Mouse (Mus musculus) myocyte (in vitro differentiated cells): ENCODE results near the gene Gpr37l1. TPM values are rescaled to one million over a fixed set of nuclear protein-coding genes. Genes with fewer than 3 reads are reported as not detected.

Source experiments
- H3K27me3 ChIP-seq: one replicate; pipeline ENCODE4 v1.6.1; 2011; ENCODE audit not compliant: control insufficient read depth, insufficient read depth, insufficient read length
- H3K36me3 ChIP-seq: one replicate; pipeline ENCODE4 v1.6.1; 2011; ENCODE audit not compliant: control insufficient read depth, insufficient read depth
- H3K4me2 ChIP-seq: one replicate; pipeline ENCODE4 v1.6.1; 2011; ENCODE audit warnings: low read depth, control low read depth
- H3K4me3 ChIP-seq: one replicate; pipeline ENCODE4 v1.5.1; 2011; ENCODE audit warnings: mild to moderate bottlenecking, control low read depth, moderate library complexity
- H3K79me2 ChIP-seq: one replicate; pipeline ENCODE4 v1.6.1; 2011; ENCODE audit not compliant: control insufficient read depth, insufficient read depth
- H3ac ChIP-seq: one replicate; pipeline ENCODE4 v1.6.1; 2011; ENCODE audit not compliant: control insufficient read depth, insufficient read length
- CEBPB ChIP-seq: IDR thresholded peaks from 2 replicates; pipeline ENCODE4 v1.6.1; 2011; ENCODE audit warnings: mild to moderate bottlenecking, moderate library complexity; ENCODE audit not compliant: poor library complexity, insufficient read depth, severe bottlenecking
- E2F4 ChIP-seq: IDR thresholded peaks from one replicate; pipeline ENCODE4 v1.6.1; 2011; ENCODE audit warnings: mild to moderate bottlenecking, control low read depth, moderate library complexity; ENCODE audit not compliant: insufficient read depth
- MAX ChIP-seq: IDR thresholded peaks from one replicate; pipeline ENCODE4 v1.6.1; 2011; ENCODE audit warnings: low read depth, mild to moderate bottlenecking, control low read depth
- MYOD1 ChIP-seq, 3 experiments: IDR thresholded peaks; one replicate each; pipeline ENCODE4 v1.6.1; 2011; ENCODE audit warnings: control low read depth in 2 of 3, low read depth in 2 of 3, mild to moderate bottlenecking in 2 of 3, moderate library complexity in 1 of 3; ENCODE audit not compliant: insufficient read length in 2 of 3, control insufficient read depth in 1 of 3
- MYOG ChIP-seq, 3 experiments: IDR thresholded peaks; one replicate each; pipeline ENCODE4 v1.6.1; 2011; ENCODE audit warnings: control low read depth in 2 of 3, low read depth in 2 of 3, mild to moderate bottlenecking in 2 of 3; ENCODE audit not compliant: insufficient read length in 2 of 3, control insufficient read depth in 1 of 3, insufficient read depth in 1 of 3
- POLR2A ChIP-seq: IDR thresholded peaks from one replicate; pipeline ENCODE4 v1.6.1; 2011; ENCODE audit warnings: low read depth, mild to moderate bottlenecking, control low read depth, moderate library complexity; ENCODE audit not compliant: insufficient read length
- POLR2AphosphoS2 ChIP-seq: IDR thresholded peaks from one replicate; pipeline ENCODE4 v1.6.1; 2011; ENCODE audit warnings: low read depth, control low read depth; ENCODE audit not compliant: insufficient read length
- REST ChIP-seq: IDR thresholded peaks from one replicate; pipeline ENCODE4 v1.6.1; 2011; ENCODE audit warnings: mild to moderate bottlenecking, control low read depth, moderate library complexity; ENCODE audit not compliant: insufficient read depth, insufficient read length
- SRF ChIP-seq: IDR thresholded peaks from one replicate; pipeline ENCODE4 v1.6.1; 2011; ENCODE audit warnings: low read depth; ENCODE audit not compliant: control insufficient read depth, insufficient read length
- TCF12 ChIP-seq: IDR thresholded peaks from one replicate; pipeline ENCODE4 v1.6.1; 2011; ENCODE audit warnings: mild to moderate bottlenecking, control low read depth; ENCODE audit not compliant: poor library complexity, insufficient read depth, severe bottlenecking
- TCF3 ChIP-seq: IDR thresholded peaks from one replicate; pipeline ENCODE4 v1.6.1; 2011; ENCODE audit warnings: low read depth, control low read depth; ENCODE audit not compliant: insufficient read length
- USF1 ChIP-seq: IDR thresholded peaks from one replicate; pipeline ENCODE4 v1.6.1; 2011; ENCODE audit warnings: low read depth, mild to moderate bottlenecking, control low read depth, moderate library complexity
- polyA plus RNA-seq: library from polyadenylated mRNA; unstranded; fragments of >200 nt; fragmentation: generic; extraction: Trizol; gene quantifications from one replicate; pipeline ENCODE4 v1.2.1, GENCODE M21; 2012; ENCODE audit warnings: missing spikeins

The Gpr37l1 gene
- polyA plus RNA-seq, 1 experiment, result 0.07 TPM

DNA sequence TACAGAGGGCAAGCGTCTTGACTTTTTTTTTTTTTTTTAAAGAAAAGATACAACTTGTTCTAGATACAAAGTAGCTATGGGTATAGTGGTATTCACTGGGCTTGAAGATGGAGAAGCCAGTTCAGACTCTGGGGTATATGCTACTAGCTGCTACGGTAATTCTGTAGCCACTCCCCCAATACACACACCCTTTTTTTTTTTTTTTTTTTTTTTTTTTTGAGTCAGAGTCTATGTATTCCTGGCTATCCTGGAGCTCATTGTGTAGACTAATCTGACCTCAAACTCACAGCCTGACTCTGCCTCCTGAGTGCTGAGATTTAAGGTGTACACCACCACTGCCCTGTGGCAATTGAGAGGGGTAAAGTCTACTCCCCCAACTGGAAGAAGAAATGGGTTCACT lies 25.0 kb downstream of the Gpr37l1 start:
- TF ChIP-seq SRF, result no peak
- TF ChIP-seq REST, result no peak
- TF ChIP-seq E2F4, result no peak
- no peak for TF ChIP-seq TCF12
- TF ChIP-seq MYOG (IDR thresholded peaks at IDR 0.05; ENCODE audit: control insufficient read depth in 1 of 3, insufficient read depth in 1 of 3, insufficient read length in 2 of 3, low read depth in 2 of 3), result no peak
- TF ChIP-seq POLR2AphosphoS2, result no peak
- TF ChIP-seq CEBPB, result no peak
- TF ChIP-seq TCF3, result no peak
- TF ChIP-seq USF1, result no peak
- no peak for TF ChIP-seq MYOD1 (IDR thresholded peaks at IDR 0.05; ENCODE audit: control insufficient read depth in 1 of 3, insufficient read length in 2 of 3, low read depth in 2 of 3)
- H3ac ChIP-seq, result no peak overlapping the region
- H3K36me3 ChIP-seq, result no peaks in the 10 kb centered on the region
- H3K4me2 ChIP-seq, result no peak overlapping the region
- no peak overlapping the region for H3K4me3 ChIP-seq
- peaks cover 3% of the 10 kb centered on the region for H3K79me2 ChIP-seq
- H3K27me3 ChIP-seq, result no peaks in the 10 kb centered on the region

DNA sequence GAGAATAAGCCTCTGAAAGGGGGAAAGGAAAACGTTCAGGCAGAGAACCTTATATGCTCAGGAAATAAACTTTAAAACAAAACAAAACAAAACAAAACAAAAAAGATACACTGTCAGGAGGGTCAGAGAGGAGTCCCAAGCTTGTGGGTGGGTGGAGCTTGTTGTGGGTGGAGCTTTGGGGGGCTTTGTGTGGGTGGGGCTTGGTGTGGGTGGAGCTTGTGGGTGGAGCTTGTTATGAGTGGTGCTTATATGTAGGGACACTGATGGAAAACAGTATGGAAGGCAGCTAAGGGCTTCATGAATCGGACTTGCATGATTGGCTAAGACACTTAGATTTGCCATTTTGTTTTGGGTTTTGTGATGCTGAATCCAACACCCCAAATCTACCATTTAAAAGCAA lies 27.6 kb downstream of the Gpr37l1 start:
- H3K79me2 ChIP-seq, result no peaks in the 10 kb centered on the region
- no peak for TF ChIP-seq MAX
- TF ChIP-seq SRF, result no peak
- no peak for TF ChIP-seq MYOD1 (IDR thresholded peaks at IDR 0.05; ENCODE audit: control insufficient read depth in 1 of 3, insufficient read length in 2 of 3, low read depth in 2 of 3)
- TF ChIP-seq POLR2A, result no peak
- TF ChIP-seq POLR2AphosphoS2, result no peak
- no peak for TF ChIP-seq TCF3
- no peak for TF ChIP-seq E2F4
- TF ChIP-seq USF1, result no peak
- no peaks in the 10 kb centered on the region for H3K36me3 ChIP-seq
- no peak overlapping the region for H3K4me3 ChIP-seq
- H3ac ChIP-seq, result no peak overlapping the region
- H3K27me3 ChIP-seq, result no peaks in the 10 kb centered on the region
- H3K4me2 ChIP-seq, result no peak overlapping the region

DNA sequence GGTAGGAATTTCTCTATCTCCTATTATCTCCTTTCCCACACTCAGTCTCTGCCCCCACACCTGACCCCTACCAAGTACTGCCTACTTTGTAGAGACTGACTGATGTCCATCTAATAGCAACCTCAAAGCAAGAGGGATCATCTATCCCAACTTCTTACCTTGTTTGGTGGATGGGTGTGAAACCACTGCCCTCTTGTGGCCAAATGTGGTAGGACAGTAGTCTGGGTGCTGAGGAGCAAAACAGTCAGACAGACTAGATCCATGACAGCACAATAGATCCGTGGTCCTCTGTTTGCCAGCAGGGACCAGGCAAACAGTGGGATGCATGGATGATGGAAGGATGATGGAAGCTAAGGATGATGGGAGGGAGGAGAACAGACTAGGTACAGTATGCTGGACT lies 31.0 kb downstream of the Gpr37l1 start:
- no peaks in the 10 kb centered on the region for H3K27me3 ChIP-seq
- no peak overlapping the region for H3K4me2 ChIP-seq
- no peak overlapping the region for H3K4me3 ChIP-seq
- H3K79me2 ChIP-seq, result no peaks in the 10 kb centered on the region
- H3ac ChIP-seq, result no peak overlapping the region
- TF ChIP-seq POLR2AphosphoS2 (no peak), CEBPB (no peak), USF1 (no peak), SRF (no peak), MYOD1 (IDR thresholded peaks at IDR 0.05; ENCODE audit: control insufficient read depth in 1 of 3, insufficient read length in 2 of 3, low read depth in 2 of 3) (no peak), MAX (no peak), REST (no peak), MYOG (IDR thresholded peaks at IDR 0.05; ENCODE audit: control insufficient read depth in 1 of 3, insufficient read depth in 1 of 3, insufficient read length in 2 of 3, low read depth in 2 of 3) (no peak), TCF12 (no peak), POLR2A (no peak), TCF3 (no peak), E2F4 (no peak)
- H3K36me3 ChIP-seq, result no peaks in the 10 kb centered on the region

DNA sequence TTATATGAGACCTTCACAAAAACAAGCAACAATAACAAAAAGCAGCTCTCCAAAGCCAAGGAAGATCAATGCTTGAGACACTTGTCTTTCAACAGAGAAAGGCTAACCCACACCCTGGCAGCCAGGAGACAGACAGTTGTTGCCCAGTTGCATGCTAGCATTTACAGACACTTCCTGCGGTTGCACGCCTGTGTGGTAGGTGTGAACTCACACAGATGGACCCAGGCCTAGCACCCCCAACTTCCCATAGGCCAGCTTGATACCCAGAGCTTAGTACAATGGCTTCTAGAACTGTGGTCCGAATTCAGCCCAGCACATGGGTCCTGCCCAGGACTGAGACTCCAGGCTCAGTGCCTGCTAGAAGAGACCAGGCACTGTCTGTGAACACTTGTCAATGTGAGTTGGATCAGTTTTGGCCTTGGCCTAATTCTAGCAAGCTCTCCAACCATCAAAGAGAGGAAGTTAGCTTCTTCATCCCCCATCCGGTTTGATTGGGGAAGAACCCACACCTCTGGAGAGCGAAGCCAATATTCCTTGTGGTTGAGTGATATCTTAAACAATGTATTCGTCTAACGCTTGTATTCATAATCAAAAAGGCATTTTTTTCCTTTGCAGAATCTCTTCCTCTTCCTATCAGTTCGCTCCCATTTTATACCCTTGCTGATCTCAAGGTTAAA lies 32.2 kb downstream of the Gpr37l1 start:
- no peak for TF ChIP-seq MYOG (IDR thresholded peaks at IDR 0.05; ENCODE audit: control insufficient read depth in 1 of 3, insufficient read depth in 1 of 3, insufficient read length in 2 of 3, low read depth in 2 of 3)
- TF ChIP-seq TCF12, result no peak
- no peak for TF ChIP-seq REST
- TF ChIP-seq POLR2A, result no peak
- TF ChIP-seq MYOD1 (IDR thresholded peaks at IDR 0.05; ENCODE audit: control insufficient read depth in 1 of 3, insufficient read length in 2 of 3, low read depth in 2 of 3), result no peak
- no peak for TF ChIP-seq MAX
- no peak for TF ChIP-seq USF1
- TF ChIP-seq POLR2AphosphoS2, result no peak
- no peak for TF ChIP-seq CEBPB
- TF ChIP-seq SRF, result no peak
- no peak for TF ChIP-seq TCF3

DNA sequence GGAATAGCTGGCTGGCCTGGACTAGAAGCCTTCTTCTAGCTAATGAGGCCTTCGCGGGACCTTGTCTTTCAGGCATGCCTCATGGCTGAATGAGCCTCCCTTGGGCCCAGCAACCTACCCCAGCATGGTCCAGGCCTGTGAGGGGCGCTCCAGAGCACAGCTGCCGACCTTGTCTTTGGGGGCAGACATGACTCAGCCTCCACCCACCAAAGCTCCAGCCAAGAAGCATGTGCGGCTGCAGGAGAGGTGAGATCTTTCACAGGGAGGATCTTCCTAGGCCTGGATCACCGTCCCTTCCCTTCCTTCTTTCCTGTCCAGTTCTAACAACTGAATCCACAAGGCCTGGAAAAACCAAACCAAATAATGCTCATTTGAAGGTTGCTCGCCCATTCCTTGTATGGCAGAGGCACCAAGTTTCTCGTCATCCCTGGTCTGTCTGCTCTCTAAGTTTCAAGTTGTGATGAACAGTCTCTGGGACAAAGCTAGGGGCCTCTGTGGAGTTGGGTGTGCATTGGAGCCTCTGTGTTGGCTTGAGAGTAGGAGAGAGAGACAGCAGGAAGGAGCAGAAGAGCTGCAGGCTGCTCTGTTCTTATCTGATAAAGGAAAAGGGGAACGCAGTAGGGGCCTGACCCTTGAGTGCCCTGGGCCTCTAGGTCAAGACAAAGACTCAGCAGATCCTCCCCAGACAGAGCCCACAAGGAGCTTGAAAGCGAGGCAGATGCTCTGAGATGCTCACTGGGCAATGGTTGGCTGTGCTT lies 33.6 kb downstream of the Gpr37l1 start:
- Histone ChIP-seq H3K4me3 (no peak overlapping the region), H3K4me2 (no peak overlapping the region)

More for the DNA sequence above, 32.2 kb downstream of the Gpr37l1 start:
- Histone ChIP-seq H3K27me3 (no peaks in the 10 kb centered on the region), H3K4me3 (no peak overlapping the region), H3ac (no peak overlapping the region), H3K4me2 (no peak overlapping the region), H3K79me2 (no peaks in the 10 kb centered on the region), H3K36me3 (no peaks in the 10 kb centered on the region)

More for the DNA sequence above, 33.6 kb downstream of the Gpr37l1 start:
- H3K36me3 ChIP-seq, result no peaks in the 10 kb centered on the region
- H3K27me3 ChIP-seq, result no peaks in the 10 kb centered on the region
- TF ChIP-seq USF1 (no peak), TCF12 (no peak), POLR2AphosphoS2 (no peak), SRF (no peak), MAX (no peak), TCF3 (no peak), MYOG (IDR thresholded peaks at IDR 0.05; ENCODE audit: control insufficient read depth in 1 of 3, insufficient read depth in 1 of 3, insufficient read length in 2 of 3, low read depth in 2 of 3) (no peak), POLR2A (no peak), MYOD1 (IDR thresholded peaks at IDR 0.05; ENCODE audit: control insufficient read depth in 1 of 3, insufficient read length in 2 of 3, low read depth in 2 of 3) (no peak), REST (no peak), E2F4 (no peak), CEBPB (no peak)
- no peaks in the 10 kb centered on the region for H3K79me2 ChIP-seq
- H3ac ChIP-seq, result no peak overlapping the region
